Mouse (Mus musculus): ENCODE measurements around the gene Serpinf1. TPM values are rescaled to one million over a fixed set of nuclear protein-coding genes. Genes with fewer than 3 reads are reported as not detected.
"Not testable (repeated sequence)": the region's sequence is repeated elsewhere in the genome, so short reads cannot be mapped to it uniquely, and the experiment has no call there.

The Serpinf1 gene
- polyA plus RNA-seq, 1 experiment from 2014 or later = 54.2 TPM

GRCm38 (mm10) chr11:75459141-75459711, 36.7 kb upstream of the Serpinf1 start:
- no peaks in the 10 kb centered on the region for H3K9me3 ChIP-seq (ENCODE audit: control insufficient read depth, low read depth, low read length)
- no peaks in the 10 kb centered on the region for H3K27me3 ChIP-seq (ENCODE audit: control insufficient read depth, insufficient read depth, low read length)
- no peak overlapping the region for H3K27ac ChIP-seq (ENCODE audit: low read length)
- H3K4me3 ChIP-seq (ENCODE audit: low read depth, low read length) = no peak overlapping the region
- no peak for ATAC-seq (ENCODE audit: insufficient number of reproducible peaks, insufficient read depth, low FRiP score, low read depth)
- H3K9ac ChIP-seq (replicated peaks; ENCODE audit: low read depth, low read length) = no peak overlapping the region
- 76% methylated on average over 5 of the region's 5 CpGs for WGBS
- no peaks in the 10 kb centered on the region for H3K36me3 ChIP-seq (ENCODE audit: control insufficient read depth, insufficient read depth, low read length)
- no peak overlapping the region; the same call in 1 of the 2 replicates for H3K4me2 ChIP-seq (replicated peaks; ENCODE audit: low read depth, low read length)
- H3K4me1 ChIP-seq (ENCODE audit: control insufficient read depth, insufficient read depth, low read length) = peaks cover 33% of the 10 kb centered on the region

- no peak overlapping the region for H3K4me2 ChIP-seq (replicated peaks; ENCODE audit: low read depth, low read length)
- ATAC-seq (ENCODE audit: insufficient number of reproducible peaks, insufficient read depth, low FRiP score, low read depth) = no peak
- H3K9ac ChIP-seq (replicated peaks; ENCODE audit: low read depth, low read length) = no peak overlapping the region
- H3K36me3 ChIP-seq (ENCODE audit: control insufficient read depth, insufficient read depth, low read length) = no peaks in the 10 kb centered on the region
- H3K27ac ChIP-seq (ENCODE audit: low read length) = no peak overlapping the region
- H3K4me1 ChIP-seq (ENCODE audit: control insufficient read depth, insufficient read depth, low read length) = peaks cover 34% of the 10 kb centered on the region
- 74% methylated on average over 8 of the region's 8 CpGs for WGBS
- H3K4me3 ChIP-seq (ENCODE audit: low read depth, low read length) = no peak overlapping the region
- H3K9me3 ChIP-seq (ENCODE audit: control insufficient read depth, low read depth, low read length) = no peaks in the 10 kb centered on the region
- no peaks in the 10 kb centered on the region for H3K27me3 ChIP-seq (ENCODE audit: control insufficient read depth, insufficient read depth, low read length)
Observed at GRCm38 (mm10) chr11:75458628-75459041, 36.1 kb upstream of the Serpinf1 start.

GRCm38 (mm10) chr11:75458169-75458568, 35.7 kb upstream of the Serpinf1 start:
- Histone ChIP-seq H3K27ac (ENCODE audit: low read length) (no peak overlapping the region), H3K4me2 (replicated peaks; ENCODE audit: low read depth, low read length) (no peak overlapping the region), H3K27me3 (ENCODE audit: control insufficient read depth, insufficient read depth, low read length) (no peaks in the 10 kb centered on the region), H3K4me3 (ENCODE audit: low read depth, low read length) (no peak overlapping the region), H3K36me3 (ENCODE audit: control insufficient read depth, insufficient read depth, low read length) (no peaks in the 10 kb centered on the region), H3K9ac (replicated peaks; ENCODE audit: low read depth, low read length) (no peak overlapping the region), H3K4me1 (ENCODE audit: control insufficient read depth, insufficient read depth, low read length) (peaks cover 29% of the 10 kb centered on the region), H3K9me3 (ENCODE audit: control insufficient read depth, low read depth, low read length) (no peaks in the 10 kb centered on the region)
- 20% methylated on average over 3 of the region's 3 CpGs for WGBS
- no peak for ATAC-seq (ENCODE audit: insufficient number of reproducible peaks, insufficient read depth, low FRiP score, low read depth)

GRCm38 (mm10) chr11:75456440-75456871, 34.0 kb upstream of the Serpinf1 start:
- no peak for ATAC-seq (ENCODE audit: insufficient number of reproducible peaks, insufficient read depth, low FRiP score, low read depth)

GRCm38 (mm10) chr11:75455971-75456370, 33.5 kb upstream of the Serpinf1 start:
- H3K4me1 ChIP-seq (ENCODE audit: control insufficient read depth, insufficient read depth, low read length) = peaks cover 15% of the 10 kb centered on the region
- not testable (repeated sequence) for H3K9me3 ChIP-seq (ENCODE audit: control insufficient read depth, low read depth, low read length); H3K4me3 ChIP-seq (ENCODE audit: low read depth, low read length); H3K27me3 ChIP-seq (ENCODE audit: control insufficient read depth, insufficient read depth, low read length); H3K4me2 ChIP-seq (replicated peaks; ENCODE audit: low read depth, low read length); H3K36me3 ChIP-seq (ENCODE audit: control insufficient read depth, insufficient read depth, low read length); ATAC-seq (ENCODE audit: insufficient number of reproducible peaks, insufficient read depth, low FRiP score, low read depth); H3K9ac ChIP-seq (replicated peaks; ENCODE audit: low read depth, low read length); H3K27ac ChIP-seq (ENCODE audit: low read length)
- WGBS = 94% methylated on average over 2 of the region's 2 CpGs

More at GRCm38 (mm10) chr11:75456440-75456871, 34.0 kb upstream of the Serpinf1 start:
- WGBS = 82% methylated on average over 7 of the region's 7 CpGs
- no peak overlapping the region for H3K4me3 ChIP-seq (ENCODE audit: low read depth, low read length)
- H3K36me3 ChIP-seq (ENCODE audit: control insufficient read depth, insufficient read depth, low read length) = no peaks in the 10 kb centered on the region; the same call in 1 of the 2 replicates
- no peaks in the 10 kb centered on the region for H3K9me3 ChIP-seq (ENCODE audit: control insufficient read depth, low read depth, low read length)
- peaks cover 15% of the 10 kb centered on the region for H3K4me1 ChIP-seq (ENCODE audit: control insufficient read depth, insufficient read depth, low read length)
- no peaks in the 10 kb centered on the region for H3K27me3 ChIP-seq (ENCODE audit: control insufficient read depth, insufficient read depth, low read length)
- H3K9ac ChIP-seq (replicated peaks; ENCODE audit: low read depth, low read length) = no peak overlapping the region
- H3K4me2 ChIP-seq (replicated peaks; ENCODE audit: low read depth, low read length) = no peak overlapping the region
- no peak overlapping the region for H3K27ac ChIP-seq (ENCODE audit: low read length)

GRCm38 (mm10) chr11:75455041-75455736, 32.7 kb upstream of the Serpinf1 start:
- H3K27ac ChIP-seq (ENCODE audit: low read length) = peak overlapping the region; percentile 4; the same call in 1 of the 2 replicates
- H3K27me3 ChIP-seq (ENCODE audit: control insufficient read depth, insufficient read depth, low read length) = no peaks in the 10 kb centered on the region
- no peak for ATAC-seq (ENCODE audit: insufficient number of reproducible peaks, insufficient read depth, low FRiP score, low read depth)
- H3K36me3 ChIP-seq (ENCODE audit: control insufficient read depth, insufficient read depth, low read length) = no peaks in the 10 kb centered on the region; the same call in 1 of the 2 replicates
- peak overlapping the region; percentile 51 for H3K4me3 ChIP-seq (ENCODE audit: low read depth, low read length)
- no peaks in the 10 kb centered on the region for H3K9me3 ChIP-seq (ENCODE audit: control insufficient read depth, low read depth, low read length)
- H3K4me2 ChIP-seq (replicated peaks; ENCODE audit: low read depth, low read length) = peak overlapping the region; percentile 100
- 77% methylated on average over 10 of the region's 10 CpGs for WGBS
- H3K4me1 ChIP-seq (ENCODE audit: control insufficient read depth, insufficient read depth, low read length) = peaks cover 15% of the 10 kb centered on the region
- no peak overlapping the region; the same call in 1 of the 2 replicates for H3K9ac ChIP-seq (replicated peaks; ENCODE audit: low read depth, low read length)

- Histone ChIP-seq H3K27me3 (ENCODE audit: control insufficient read depth, insufficient read depth, low read length) (no peaks in the 10 kb centered on the region), H3K9ac (replicated peaks; ENCODE audit: low read depth, low read length) (peak within 1 kb of the TSS; percentile 50; the same call in 1 of the 2 replicates), H3K36me3 (ENCODE audit: control insufficient read depth, insufficient read depth, low read length) (no peaks in the 10 kb centered on the region; the same call in 1 of the 2 replicates), H3K9me3 (ENCODE audit: control insufficient read depth, low read depth, low read length) (no peaks in the 10 kb centered on the region), H3K27ac (ENCODE audit: low read length) (peak within 1 kb of the TSS; percentile 4; the same call in 1 of the 2 replicates), H3K4me1 (ENCODE audit: control insufficient read depth, insufficient read depth, low read length) (peaks cover 9% of the 10 kb centered on the region), H3K4me2 (replicated peaks; ENCODE audit: low read depth, low read length) (peak within 1 kb of the TSS; percentile 100), H3K4me3 (ENCODE audit: low read depth, low read length) (peak within 1 kb of the TSS; percentile 51)
- peak; percentile 92 for ATAC-seq (ENCODE audit: insufficient number of reproducible peaks, insufficient read depth, low FRiP score, low read depth)
- WGBS = 2% methylated on average over 56 of the region's 56 CpGs
Observed at GRCm38 (mm10) chr11:75453991-75454930, 31.8 kb upstream of the Serpinf1 start, which contains the start of gene Wdr81. TSS of gene Wdr81 (minus strand) at chr11:75454717.

Measured in stomach, embryonic 14.5 days (tissue).